Mouse (Mus musculus): ENCODE data around the gene Napb. TPM values are rescaled to one million over a fixed set of nuclear protein-coding genes. Genes with fewer than 3 reads are reported as not detected.

Napb gene
- total RNA-seq (2023) = 1.1 TPM

GRCm38 (mm10) chr2:148732327-148733000, at the start of gene Napb:
Gene Napb, minus strand, starts transcription at chr2:148732467.

GRCm38 (mm10) chr2:148781709-148782108, 49.4 kb upstream of the Napb start, which contains the start of gene 8030411F24Rik:
Gene 8030411F24Rik, plus strand, starts transcription at chr2:148782009.

GRCm38 (mm10) chr2:148771397-148771796, 39.1 kb upstream of the Napb start, which contains the start of gene Cst11:
Gene Cst11, minus strand, starts transcription at chr2:148771497.

GRCm38 (mm10) chr2:148750058-148750457, 17.8 kb upstream of the Napb start, which contains the start of gene Cstl1:
Gene Cstl1, plus strand, starts transcription at chr2:148750358.

GRCm38 (mm10) chr2:148680775-148681291, 51.4 kb downstream of the Napb start, which contains the start of gene Gzf1:
Gene Gzf1, plus strand, starts transcription at chr2:148681023.

GRCm38 (mm10) chr2:148672199-148673096, 59.8 kb downstream of the Napb start, which contains the start of gene Nxt1:
Gene Nxt1, plus strand, starts transcription at chr2:148672601.

Other genes with a start within 250 kb of the Napb start
- 22.1 TPM for gene Nxt1, start 59.9 kb downstream of the Napb start, total RNA-seq (2023)
- 6.8 TPM for gene Gzf1, start 51.4 kb downstream of the Napb start, total RNA-seq (2023)
- gene Cstl1, start 17.9 kb upstream of the Napb start, total RNA-seq (2023) = not detected
- gene Cst11, start 39.0 kb upstream of the Napb start, total RNA-seq (2023) = not detected
- not detected for gene 8030411F24Rik, start 49.5 kb upstream of the Napb start, total RNA-seq (2023)
- not detected for gene Cst12, start 56.9 kb upstream of the Napb start, total RNA-seq (2023)
- gene Cst8, start 66.3 kb upstream of the Napb start, total RNA-seq (2023) = not detected
- gene Cst13, start 87.6 kb upstream of the Napb start, total RNA-seq (2023) = not detected
- not detected for gene Cst9, start 102.7 kb upstream of the Napb start, total RNA-seq (2023)
- gene 9230104L09Rik, start 132.6 kb upstream of the Napb start, total RNA-seq (2023) = not detected
- gene Cst3, start 143.2 kb upstream of the Napb start, total RNA-seq (2023) = 81.4 TPM

All from CD4-positive naive resting alpha-beta T cell, adult 57 days (primary cell).